Mouse (Mus musculus) frontal cortex, postnatal 25 days (tissue): ENCODE results near the gene Stard8.
"Not testable (repeated sequence)": the region's sequence is repeated elsewhere in the genome, so short reads cannot be mapped to it uniquely, and the experiment has no call there.

Experiments used
- DNase-seq, 2 experiments: peaks; one replicate each; pipeline ENCODE4 v3.0.0; 2022; ENCODE audit warnings: low spot score in 2 of 2

The Stard8 gene

DNA sequence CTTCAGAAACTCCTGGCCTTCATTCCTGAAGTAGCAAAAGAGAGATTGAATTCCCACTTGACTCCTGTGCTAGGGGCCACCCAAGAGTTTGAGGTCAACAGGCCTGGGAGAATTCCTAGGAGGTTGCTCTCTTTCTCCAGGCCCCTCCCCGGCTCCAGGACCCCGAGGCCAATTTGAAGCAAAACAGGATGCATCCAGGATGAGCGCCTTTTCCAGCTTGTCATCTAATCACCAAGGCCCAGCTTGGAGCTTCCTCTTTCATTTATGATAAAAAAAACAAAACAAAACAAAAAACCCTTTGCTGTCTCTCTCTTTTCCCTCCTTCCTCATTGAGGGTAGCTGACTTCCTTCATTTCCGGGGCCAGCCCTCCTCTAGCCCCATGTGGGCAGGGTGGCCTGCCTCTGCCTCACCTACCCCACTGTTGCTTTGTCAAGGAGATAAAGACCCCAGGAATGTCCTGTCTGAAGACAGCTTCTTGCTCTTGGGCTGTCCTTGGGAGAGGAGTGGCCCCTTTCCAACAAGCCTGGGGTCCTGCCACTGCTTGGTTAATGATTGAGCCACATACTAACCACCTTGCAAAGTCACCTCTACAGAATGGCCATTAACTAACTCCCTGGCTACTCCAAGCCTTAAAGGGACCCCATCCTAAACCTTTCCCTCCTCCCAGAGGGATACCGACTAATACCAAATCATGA, 43.5 kb downstream of the Stard8 start:
- DNase-seq = no peak

- no peak for DNase-seq
Observed at GRCm38 (mm10) chrX:99048111-99048510, 45.1 kb downstream of the Stard8 start.

DNA sequence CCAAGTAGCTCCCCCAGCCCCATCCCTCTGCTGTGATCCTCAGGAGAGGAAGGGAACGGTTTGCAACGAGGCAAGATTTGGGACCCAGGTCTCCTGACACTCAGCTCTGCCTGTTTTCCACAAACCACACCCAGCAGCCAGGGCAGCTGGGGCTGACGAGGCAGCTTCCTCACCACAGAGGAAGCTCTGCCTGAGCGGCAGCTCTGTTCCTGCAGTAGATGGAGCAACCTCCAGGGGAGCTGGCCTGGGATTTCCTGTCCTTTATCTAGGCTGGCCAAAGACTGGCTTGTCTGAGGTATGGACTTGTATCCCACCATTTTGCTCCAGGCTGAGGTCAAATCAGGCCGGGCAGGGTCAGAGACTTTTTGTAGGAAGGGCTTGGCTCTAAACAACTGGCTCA, 46.2 kb downstream of the Stard8 start:
- no peak for DNase-seq

- DNase-seq = no peak
Observed at GRCm38 (mm10) chrX:99050736-99051481, 47.9 kb downstream of the Stard8 start.

DNA sequence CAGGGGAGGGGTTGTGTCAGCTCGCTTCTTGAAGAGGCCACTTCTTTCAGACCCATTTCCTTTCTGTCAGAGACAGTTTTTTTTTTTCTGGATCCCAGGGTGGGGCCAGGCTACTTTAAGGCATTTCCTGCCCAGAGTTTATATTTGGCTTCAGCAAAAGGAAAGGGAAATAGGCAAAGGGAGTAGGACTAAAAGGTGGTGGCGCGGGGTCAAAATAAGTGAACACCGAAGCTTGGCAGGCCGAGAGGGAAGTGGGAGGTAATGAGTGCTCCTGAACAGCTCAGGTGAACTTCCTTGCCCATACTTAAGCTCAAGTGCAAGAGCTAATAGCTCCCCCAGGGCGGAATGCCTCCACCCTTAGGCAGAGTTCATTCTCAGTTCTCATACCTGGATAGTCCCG, 49.2 kb downstream of the Stard8 start:
- no peak for DNase-seq

DNA sequence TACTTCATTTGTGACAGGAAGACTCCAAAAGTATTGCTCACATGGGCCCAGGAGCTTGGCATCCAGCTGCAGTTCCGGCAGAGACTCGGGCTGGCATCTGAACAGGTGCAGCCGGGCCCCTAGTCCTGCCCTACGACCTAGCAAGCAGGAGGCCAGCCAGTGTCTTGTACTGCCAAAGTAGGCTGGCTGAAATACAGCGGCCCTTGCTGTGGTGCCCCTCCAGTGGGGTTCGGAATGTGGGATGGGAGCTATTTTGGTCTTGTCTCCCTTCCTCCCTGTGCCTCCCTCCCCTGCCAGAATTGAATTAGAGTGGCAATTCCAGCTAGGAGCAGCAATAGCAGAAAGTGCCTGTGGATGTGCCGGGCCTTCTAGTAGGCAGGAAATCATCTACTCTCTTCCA, 51.5 kb downstream of the Stard8 start:
- no peak for DNase-seq

DNA sequence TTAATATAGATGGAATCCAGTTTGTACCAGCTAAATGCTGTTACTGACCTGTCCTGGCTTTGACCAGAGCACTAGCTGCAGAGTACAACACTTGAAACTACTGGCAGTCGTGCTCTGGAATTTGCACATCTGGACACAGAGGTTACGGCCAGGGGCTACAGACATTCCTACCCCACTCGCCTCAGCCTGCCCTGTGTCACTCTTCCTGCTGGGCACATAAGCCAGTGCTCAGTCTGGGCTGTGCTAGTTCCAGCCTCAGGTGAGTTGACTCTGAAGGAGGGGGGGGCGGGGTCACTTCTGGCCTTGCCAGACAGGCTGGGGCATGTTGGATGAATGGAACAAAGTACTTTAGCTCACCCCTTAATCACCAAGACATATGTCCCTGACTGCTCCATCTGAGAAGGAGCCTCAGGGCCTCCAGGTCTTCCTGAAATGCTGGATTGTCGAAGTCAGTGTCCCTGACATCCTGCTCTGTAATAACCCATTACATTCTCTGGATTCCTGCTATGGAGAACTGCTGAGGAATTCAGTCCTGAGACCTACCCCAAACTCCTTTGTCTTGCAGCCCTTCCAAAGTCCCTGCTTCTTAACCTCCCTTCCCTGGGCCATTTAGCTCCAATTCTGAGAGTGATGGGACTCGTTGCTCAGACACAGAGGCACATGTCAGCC, 54.9 kb downstream of the Stard8 start:
- DNase-seq = no peak

DNA sequence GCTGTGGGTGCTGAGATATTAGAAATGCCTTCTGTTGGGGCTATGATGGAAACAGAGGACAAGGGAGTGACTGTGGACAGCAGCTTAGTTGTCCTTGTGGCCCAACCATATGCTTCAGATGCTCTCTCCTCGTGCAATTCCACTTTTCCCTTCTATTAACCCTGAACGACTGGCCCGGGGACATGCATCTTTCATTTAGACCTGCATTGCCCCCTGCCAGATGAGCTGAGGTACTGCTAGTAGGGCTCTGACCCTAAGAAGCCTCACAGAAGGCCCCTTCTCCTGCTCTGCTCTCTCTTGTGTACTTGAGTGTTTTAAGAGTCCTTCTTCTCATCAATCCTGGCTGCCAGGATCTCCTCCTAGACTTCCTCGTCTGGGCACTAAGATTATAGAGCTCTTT, 56.1 kb downstream of the Stard8 start:
- no peak for DNase-seq

DNA sequence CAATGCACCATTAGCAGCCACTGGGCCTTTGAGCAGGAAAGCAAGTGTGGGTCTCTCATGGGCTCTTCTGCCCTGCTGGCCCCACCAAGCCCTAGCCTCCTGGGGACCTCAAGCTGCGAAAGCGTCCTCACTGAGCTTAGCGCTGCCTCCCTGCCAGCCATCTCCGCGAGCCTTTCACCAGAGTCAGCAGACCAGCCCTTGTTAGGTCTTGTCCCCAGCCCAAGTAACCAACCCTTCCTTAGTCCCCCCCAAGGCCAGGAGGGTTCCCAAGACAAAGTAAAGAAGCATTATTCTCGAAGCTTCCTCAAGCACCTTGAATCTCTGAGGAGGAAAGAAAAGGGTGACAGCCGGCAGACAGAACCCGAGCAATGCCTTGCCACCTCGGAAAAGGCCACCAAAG, 62.5 kb downstream of the Stard8 start:
- no peak for DNase-seq

DNA sequence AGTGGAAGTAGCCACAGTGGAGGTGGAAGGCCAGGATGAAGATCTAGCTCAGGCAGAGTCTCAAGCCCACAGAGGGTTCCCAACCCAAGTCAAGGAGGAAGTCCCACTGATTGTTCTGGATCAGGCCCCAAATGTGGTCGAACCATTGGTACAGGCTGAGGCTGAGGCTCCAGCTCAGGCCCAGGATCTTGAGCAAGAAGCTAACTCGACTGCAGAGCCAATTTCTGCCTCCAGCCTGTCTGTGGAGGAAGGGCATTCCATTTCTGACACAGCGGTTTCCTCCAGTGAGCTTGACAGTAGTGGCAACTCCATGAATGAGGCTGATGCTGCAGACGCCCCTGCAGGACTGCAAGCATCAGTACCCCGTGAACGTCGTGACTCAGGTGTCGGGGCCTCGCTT, 63.5 kb downstream of the Stard8 start:
- no peak for DNase-seq

DNA sequence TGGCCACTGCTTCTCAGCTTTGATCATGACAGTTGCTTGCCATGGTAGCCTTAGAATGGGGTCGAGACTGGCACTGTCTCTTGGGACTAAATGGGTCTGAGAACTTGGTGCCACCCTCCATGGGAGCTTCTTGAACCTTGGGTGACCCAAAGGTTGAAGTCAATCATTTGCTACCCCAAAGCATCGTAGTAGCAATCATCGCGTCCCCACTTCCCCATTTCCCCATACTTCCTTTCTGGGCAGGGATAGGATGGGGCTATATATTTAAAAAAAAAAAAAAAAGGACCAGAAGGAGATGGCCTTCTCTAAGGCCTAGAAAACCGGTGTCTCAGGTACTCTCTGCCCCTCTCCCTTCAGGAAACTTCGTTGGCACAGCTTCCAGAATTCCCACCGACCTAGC, 64.2 kb downstream of the Stard8 start:
- no peak for DNase-seq

DNA sequence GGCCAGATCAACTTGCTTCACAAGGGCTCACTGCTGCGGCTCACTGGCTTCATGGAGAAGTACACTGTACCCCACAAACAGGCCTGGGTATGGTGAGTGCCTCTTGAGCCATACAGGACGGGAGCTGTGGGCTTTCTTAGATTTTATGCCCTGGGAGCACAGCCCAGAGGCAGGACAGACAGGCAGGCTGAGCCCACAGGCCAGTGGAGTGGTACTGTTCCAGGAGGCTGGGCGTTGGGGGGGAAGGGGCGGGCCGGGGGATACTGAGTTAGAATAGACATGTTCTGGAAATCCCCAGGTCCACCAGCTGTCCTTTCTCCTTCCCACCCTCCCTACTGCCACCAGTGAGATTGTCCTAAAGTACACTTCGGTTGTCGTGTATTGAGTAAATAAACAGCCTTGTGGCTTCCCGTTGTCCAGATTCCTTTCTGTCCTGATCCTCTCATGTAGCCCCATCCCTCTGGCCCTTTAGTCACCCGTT, 64.7 kb downstream of the Stard8 start:
- DNase-seq = no peak

- DNase-seq = no peak
Observed at GRCm38 (mm10) chrX:99071188-99071587, 68.1 kb downstream of the Stard8 start.

- no peak for DNase-seq
Observed at GRCm38 (mm10) chrX:99072596-99072995, 69.5 kb downstream of the Stard8 start.

GRCm38 (mm10) chrX:99075111-99075510, 72.1 kb downstream of the Stard8 start:
- no peak for DNase-seq

DNA sequence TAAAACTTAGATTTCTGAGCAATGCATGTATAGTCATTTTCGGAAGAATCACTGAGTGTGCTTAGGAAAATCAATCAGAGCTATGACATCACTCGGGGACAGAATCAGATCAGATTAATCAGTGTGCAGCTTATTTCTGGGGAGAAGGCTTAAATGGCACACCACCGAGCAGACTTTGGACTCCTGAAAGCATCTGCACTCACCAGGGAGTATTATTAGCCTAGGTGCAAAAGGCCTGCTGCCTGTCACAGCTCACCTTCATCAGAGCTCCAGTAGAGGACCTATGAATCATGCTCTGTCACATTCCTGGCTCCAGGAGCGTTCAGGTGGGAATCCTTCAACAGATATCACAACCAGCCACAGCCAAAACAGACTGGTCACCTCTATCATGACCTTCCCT, 73.4 kb downstream of the Stard8 start:
- no peak for DNase-seq

DNA sequence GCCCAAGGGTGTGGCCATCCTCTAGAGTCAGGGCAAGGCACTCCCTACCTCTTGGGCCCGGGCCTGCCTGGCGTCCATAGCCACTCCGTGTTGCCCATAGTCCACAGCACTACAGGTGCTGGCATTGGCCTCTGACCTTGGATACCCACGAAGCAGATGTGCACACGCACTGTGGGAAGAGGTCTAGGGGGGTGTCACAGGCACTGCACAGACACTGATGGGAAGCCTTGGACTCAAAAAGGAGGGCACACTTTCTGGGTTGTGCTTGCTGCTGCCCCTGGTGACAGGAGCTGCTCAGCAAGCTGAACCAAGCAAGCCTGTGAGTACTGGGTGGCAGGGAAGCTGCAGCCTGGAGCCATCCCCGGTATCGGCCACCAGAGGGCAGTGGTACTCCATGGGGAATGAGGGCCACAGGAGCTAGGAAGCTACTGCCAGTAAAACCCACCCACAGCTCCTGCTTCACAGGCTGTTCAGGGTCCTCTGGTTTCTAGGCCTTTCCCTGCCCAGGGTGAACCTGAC, 75.4 kb downstream of the Stard8 start:
- not testable (repeated sequence) for DNase-seq

- no peak for DNase-seq
Observed at GRCm38 (mm10) chrX:99092704-99093103, 89.7 kb downstream of the Stard8 start.

GRCm38 (mm10) chrX:99111088-99111724, 108.2 kb downstream of the Stard8 start:
- DNase-seq = not testable (repeated sequence)

DNA sequence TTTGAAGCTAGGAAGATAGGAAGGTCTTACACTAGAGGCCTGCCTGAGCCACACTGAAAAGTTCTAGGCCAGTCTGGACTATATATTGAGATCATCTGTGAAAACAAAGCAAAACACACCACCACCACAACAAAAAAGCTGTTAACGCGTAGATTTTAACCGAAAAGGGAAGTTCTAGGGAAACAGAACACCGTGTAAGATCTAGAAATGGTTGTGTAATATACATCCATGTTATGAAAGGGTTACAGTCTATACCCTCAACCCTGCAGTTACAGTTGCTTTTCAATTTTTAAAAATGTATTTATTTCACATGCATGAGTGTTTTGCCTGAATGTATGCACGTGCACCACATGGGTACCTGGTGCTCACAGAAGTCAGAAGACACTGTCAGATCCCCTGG, 116.5 kb downstream of the Stard8 start:
- no peak for DNase-seq
